Mouse (Mus musculus): ENCODE data around the gene Pax3. TPM values are rescaled to one million over a fixed set of nuclear protein-coding genes. Genes with fewer than 3 reads are reported as not detected.

Gene Pax3
- total and polyA plus RNA-seq, 3 experiments: 7.4 to 22.9 (median 11.4) TPM

GRCm38 (mm10) chr1:78191331-78191730 is 5.6 kb downstream of the Pax3 start:
- no peak overlapping the region for H3K4me3 ChIP-seq (ENCODE audit: low read depth, low read length)
- peaks cover 18% of the 10 kb centered on the region for H3K36me3 ChIP-seq (replicated peaks)
- DNase-seq (ENCODE audit: low spot score) (no peak), ATAC-seq (ENCODE audit: extremely low read depth, insufficient number of reproducible peaks, low FRiP score, poor library complexity, severe bottlenecking) (no peak)
- H3K4me1 ChIP-seq (ENCODE audit: insufficient read depth, low read depth, low read length): peaks cover 53% of the 10 kb centered on the region
- H3K9me3 ChIP-seq (replicated peaks): peaks cover 11% of the 10 kb centered on the region
- peaks cover 33% of the 10 kb centered on the region for H3K27me3 ChIP-seq (ENCODE audit: insufficient read depth, low read length)
- TF ChIP-seq TAL1 (conservative IDR thresholded peaks at IDR 0.05; ENCODE audit: low read depth, low read length) (no peak), GATA1 (IDR thresholded peaks at IDR 0.05; ENCODE audit: borderline replicate concordance, low read length) (no peak), GATA2 (IDR thresholded peaks at IDR 0.05; ENCODE audit: borderline replicate concordance, low read depth, low read length) (no peak), CTCF (IDR thresholded peaks at IDR 0.05; ENCODE audit: low read depth, low read length) (no peak), POLR2AphosphoS5 (IDR thresholded peaks at IDR 0.05; ENCODE audit: insufficient replicate concordance, low read depth, low read length) (no peak)

- DNase-seq (ENCODE audit: low spot score) (no peak), ATAC-seq (ENCODE audit: extremely low read depth, insufficient number of reproducible peaks, low FRiP score, poor library complexity, severe bottlenecking) (no peak)
- H3K4me1 ChIP-seq (ENCODE audit: insufficient read depth, low read depth, low read length): peaks cover 56% of the 10 kb centered on the region
- H3K4me3 ChIP-seq (ENCODE audit: low read depth, low read length): no peak overlapping the region; the same call in 1 of the 2 replicates
- H3K9me3 ChIP-seq (replicated peaks): peaks cover 9% of the 10 kb centered on the region
- peaks cover 31% of the 10 kb centered on the region for H3K27me3 ChIP-seq (ENCODE audit: insufficient read depth, low read length)
- H3K36me3 ChIP-seq (replicated peaks): peaks cover 18% of the 10 kb centered on the region
- TF ChIP-seq CTCF (IDR thresholded peaks at IDR 0.05; ENCODE audit: low read depth, low read length) (no peak), GATA2 (IDR thresholded peaks at IDR 0.05; ENCODE audit: borderline replicate concordance, low read depth, low read length) (no peak), TAL1 (conservative IDR thresholded peaks at IDR 0.05; ENCODE audit: low read depth, low read length) (no peak), GATA1 (IDR thresholded peaks at IDR 0.05; ENCODE audit: borderline replicate concordance, low read length) (no peak), POLR2AphosphoS5 (IDR thresholded peaks at IDR 0.05; ENCODE audit: insufficient replicate concordance, low read depth, low read length) (no peak)
Observed at GRCm38 (mm10) chr1:78190386-78191111, 6.4 kb downstream of the Pax3 start.

- peaks cover 18% of the 10 kb centered on the region for H3K36me3 ChIP-seq (replicated peaks)
- no peak for TF ChIP-seq POLR2AphosphoS5 (IDR thresholded peaks at IDR 0.05; ENCODE audit: insufficient replicate concordance, low read depth, low read length)
- TF ChIP-seq CTCF (IDR thresholded peaks at IDR 0.05; ENCODE audit: low read depth, low read length): no peak
- TF ChIP-seq GATA1 (IDR thresholded peaks at IDR 0.05; ENCODE audit: borderline replicate concordance, low read length): no peak
- H3K4me3 ChIP-seq (ENCODE audit: low read depth, low read length): peak overlapping the region; percentile 70
- H3K9me3 ChIP-seq (replicated peaks): peaks cover 6% of the 10 kb centered on the region
- ATAC-seq (ENCODE audit: extremely low read depth, insufficient number of reproducible peaks, low FRiP score, poor library complexity, severe bottlenecking): no peak
- H3K27me3 ChIP-seq (ENCODE audit: insufficient read depth, low read length): peaks cover 28% of the 10 kb centered on the region
- peaks cover 55% of the 10 kb centered on the region for H3K4me1 ChIP-seq (ENCODE audit: insufficient read depth, low read depth, low read length)
- DNase-seq (ENCODE audit: low spot score): no peak
Observed at GRCm38 (mm10) chr1:78189501-78190345, 7.2 kb downstream of the Pax3 start.

- peaks cover 28% of the 10 kb centered on the region for H3K27me3 ChIP-seq (ENCODE audit: insufficient read depth, low read length)
- H3K36me3 ChIP-seq (replicated peaks): peaks cover 18% of the 10 kb centered on the region
- peaks cover 56% of the 10 kb centered on the region for H3K4me1 ChIP-seq (ENCODE audit: insufficient read depth, low read depth, low read length)
- no peak for ATAC-seq (ENCODE audit: extremely low read depth, insufficient number of reproducible peaks, low FRiP score, poor library complexity, severe bottlenecking)
- peaks cover 6% of the 10 kb centered on the region for H3K9me3 ChIP-seq (replicated peaks)
- TF ChIP-seq POLR2AphosphoS5 (IDR thresholded peaks at IDR 0.05; ENCODE audit: insufficient replicate concordance, low read depth, low read length) (no peak), CTCF (IDR thresholded peaks at IDR 0.05; ENCODE audit: low read depth, low read length) (no peak), GATA2 (IDR thresholded peaks at IDR 0.05; ENCODE audit: borderline replicate concordance, low read depth, low read length) (no peak), TAL1 (conservative IDR thresholded peaks at IDR 0.05; ENCODE audit: low read depth, low read length) (no peak), GATA1 (IDR thresholded peaks at IDR 0.05; ENCODE audit: borderline replicate concordance, low read length) (no peak)
- no peak for DNase-seq (ENCODE audit: low spot score)
- peak overlapping the region; percentile 61 for H3K4me3 ChIP-seq (ENCODE audit: low read depth, low read length)
Observed at GRCm38 (mm10) chr1:78189016-78189415, 7.9 kb downstream of the Pax3 start.

GRCm38 (mm10) chr1:78188299-78188698 is 8.6 kb downstream of the Pax3 start:
- ATAC-seq (ENCODE audit: extremely low read depth, insufficient number of reproducible peaks, low FRiP score, poor library complexity, severe bottlenecking): no peak
- DNase-seq (ENCODE audit: low spot score): no peak
- peaks cover 23% of the 10 kb centered on the region for H3K27me3 ChIP-seq (ENCODE audit: insufficient read depth, low read length)
- TF ChIP-seq CTCF (IDR thresholded peaks at IDR 0.05; ENCODE audit: low read depth, low read length): no peak
- TF ChIP-seq GATA1 (IDR thresholded peaks at IDR 0.05; ENCODE audit: borderline replicate concordance, low read length): no peak
- no peak for TF ChIP-seq GATA2 (IDR thresholded peaks at IDR 0.05; ENCODE audit: borderline replicate concordance, low read depth, low read length)
- no peak for TF ChIP-seq POLR2AphosphoS5 (IDR thresholded peaks at IDR 0.05; ENCODE audit: insufficient replicate concordance, low read depth, low read length)
- no peak for TF ChIP-seq TAL1 (conservative IDR thresholded peaks at IDR 0.05; ENCODE audit: low read depth, low read length)
- H3K9me3 ChIP-seq (replicated peaks): peaks cover 4% of the 10 kb centered on the region
- H3K4me1 ChIP-seq (ENCODE audit: insufficient read depth, low read depth, low read length): peaks cover 52% of the 10 kb centered on the region
- H3K4me3 ChIP-seq (ENCODE audit: low read depth, low read length): no peak overlapping the region
- H3K36me3 ChIP-seq (replicated peaks): peaks cover 15% of the 10 kb centered on the region

- no peak for DNase-seq (ENCODE audit: low spot score)
- TF ChIP-seq GATA1 (IDR thresholded peaks at IDR 0.05; ENCODE audit: borderline replicate concordance, low read length): no peak
- TF ChIP-seq CTCF (IDR thresholded peaks at IDR 0.05; ENCODE audit: low read depth, low read length): no peak
- TF ChIP-seq TAL1 (conservative IDR thresholded peaks at IDR 0.05; ENCODE audit: low read depth, low read length): no peak
- no peak for TF ChIP-seq GATA2 (IDR thresholded peaks at IDR 0.05; ENCODE audit: borderline replicate concordance, low read depth, low read length)
- TF ChIP-seq POLR2AphosphoS5 (IDR thresholded peaks at IDR 0.05; ENCODE audit: insufficient replicate concordance, low read depth, low read length): no peak
Observed at GRCm38 (mm10) chr1:78187788-78188173, 9.2 kb downstream of the Pax3 start.

More at GRCm38 (mm10) chr1:78187788-78188173, 9.2 kb downstream of the Pax3 start:
- peaks cover 52% of the 10 kb centered on the region for H3K4me1 ChIP-seq (ENCODE audit: insufficient read depth, low read depth, low read length)
- H3K9me3 ChIP-seq (replicated peaks): peaks cover 4% of the 10 kb centered on the region
- no peak for ATAC-seq (ENCODE audit: extremely low read depth, insufficient number of reproducible peaks, low FRiP score, poor library complexity, severe bottlenecking)
- peaks cover 19% of the 10 kb centered on the region for H3K27me3 ChIP-seq (ENCODE audit: insufficient read depth, low read length)
- peaks cover 12% of the 10 kb centered on the region for H3K36me3 ChIP-seq (replicated peaks)
- no peak overlapping the region for H3K4me3 ChIP-seq (ENCODE audit: low read depth, low read length)
